In genomic region chr4:132078296-132078714, GRCm38 (mm10) we compare ENCODE assay signal across 10 mouse cellular contexts. TPM values are rescaled to one million over a fixed set of nuclear protein-coding genes. Genes with fewer than 3 reads are reported as not detected.
DNase-seq lines count a peak whose midpoint lies in the region; ATAC-seq and TF ChIP-seq lines count a peak whose summit lies in the region.
"Had no signal": no experiment of that assay in that cellular context is flagged by ENCODE, and none has a peak within 500 bp of the region (broad histone marks: within the 10 kb centered on the region; RNA-seq: fewer than 3 reads in every experiment).

No protein-coding gene starts in this region.

- 0 out of 2 replicates have a peak overlapping the region, but pooled peaks have one; percentile 7 for H3K4me2 ChIP-seq in heart, embryonic 12.5 days
- no peak overlapping the region for H3K4me2 ChIP-seq in midbrain, postnatal 0 days (ENCODE audit: low read depth, low read length, poor library complexity, severe bottlenecking)
- no peak overlapping the region for H3K4me2 ChIP-seq in intestine, postnatal 0 days (replicated peaks; ENCODE audit: low read depth)
- H3K4me2 ChIP-seq in intestine, embryonic 16.5 days (ENCODE audit: low read depth, low read length): no peak overlapping the region
- H3K4me2 ChIP-seq: midbrain, embryonic 11.5 days had no signal

- WGBS in bone marrow, adult 2 months: 14% methylated on average over 7 of the region's 7 CpGs
- WGBS in heart, embryonic 12.5 days: 48% methylated on average over 7 of the region's 7 CpGs
- 57% methylated on average over 7 of the region's 7 CpGs for WGBS in midbrain, postnatal 0 days
- WGBS in intestine, postnatal 0 days: 61% methylated on average over 7 of the region's 7 CpGs
- 62% methylated on average over 7 of the region's 7 CpGs for WGBS in intestine, embryonic 16.5 days

- H3K9ac ChIP-seq in heart, embryonic 12.5 days: no peak overlapping the region
- H3K9ac ChIP-seq in midbrain, postnatal 0 days (replicated peaks; ENCODE audit: low read length, poor library complexity, severe bottlenecking): no peak overlapping the region
- H3K9ac ChIP-seq in intestine, postnatal 0 days (ENCODE audit: low read depth, low read length): no peak overlapping the region
- H3K9ac ChIP-seq in intestine, embryonic 16.5 days (ENCODE audit: low read depth, low read length): no peak overlapping the region

- H3K4me3 ChIP-seq in bone marrow, adult 2 months (replicated peaks; ENCODE audit: control insufficient read depth, low read depth, low read length): no peak overlapping the region
- H3K4me3 ChIP-seq in heart, embryonic 12.5 days: no peak overlapping the region
- H3K4me3 ChIP-seq in midbrain, postnatal 0 days (ENCODE audit: low read depth, low read length): no peak overlapping the region
- no peak overlapping the region for H3K4me3 ChIP-seq in intestine, postnatal 0 days (ENCODE audit: low read depth, low read length)
- H3K4me3 ChIP-seq in intestine, embryonic 16.5 days (ENCODE audit: low read length): no peak overlapping the region

- H3K36me3 ChIP-seq in heart, embryonic 12.5 days: no peaks in the 10 kb centered on the region
- H3K36me3 ChIP-seq in midbrain, postnatal 0 days (ENCODE audit: insufficient read depth, low read length): no peaks in the 10 kb centered on the region
- H3K36me3 ChIP-seq in intestine, postnatal 0 days (ENCODE audit: control insufficient read depth, insufficient read depth): no peaks in the 10 kb centered on the region
- H3K36me3 ChIP-seq in intestine, embryonic 16.5 days (ENCODE audit: control insufficient read depth, insufficient read depth, low read length): no peaks in the 10 kb centered on the region

- ATAC-seq in heart, embryonic 12.5 days (ENCODE audit: insufficient number of reproducible peaks, low FRiP score): no peak
- no peak for ATAC-seq in midbrain, postnatal 0 days (ENCODE audit: low FRiP score)
- ATAC-seq in intestine, postnatal 0 days: no peak
- no peak for ATAC-seq in intestine, embryonic 16.5 days

- peak overlapping the region; percentile 75 for H3K27ac ChIP-seq in bone marrow, adult 2 months (ENCODE audit: control insufficient read depth, insufficient read depth, low read depth, low read length, poor library complexity)
- peak overlapping the region; percentile 95 for H3K27ac ChIP-seq in heart, embryonic 12.5 days (ENCODE audit: poor library complexity, severe bottlenecking)
- no peak overlapping the region for H3K27ac ChIP-seq in midbrain, postnatal 0 days (ENCODE audit: low read depth, low read length)
- H3K27ac ChIP-seq in intestine, postnatal 0 days (ENCODE audit: low read depth, low read length): no peak overlapping the region
- H3K27ac ChIP-seq in intestine, embryonic 16.5 days (ENCODE audit: low read length): no peak overlapping the region

- no peak for TF ChIP-seq POLR2A in bone marrow, adult 2 months (IDR thresholded peaks at IDR 0.05; ENCODE audit: borderline replicate concordance, control insufficient read depth, low read depth, low read length)

- peaks cover 2% of the 10 kb centered on the region; the same call in 1 of the 2 replicates for H3K4me1 ChIP-seq in bone marrow, adult 2 months (ENCODE audit: control insufficient read depth, insufficient read depth, low read length)
- H3K4me1 ChIP-seq in heart, embryonic 12.5 days (replicated peaks): peaks cover 46% of the 10 kb centered on the region
- H3K4me1 ChIP-seq in midbrain, postnatal 0 days (ENCODE audit: insufficient read depth, low read length): 0 out of 2 replicates have a peak, but pooled peaks cover 2% of the 10 kb centered on the region
- H3K4me1 ChIP-seq in intestine, postnatal 0 days (replicated peaks; ENCODE audit: control insufficient read depth, insufficient read depth, low read length): 0 out of 2 replicates have a peak, but pooled peaks cover 4% of the 10 kb centered on the region
- H3K4me1 ChIP-seq in intestine, embryonic 16.5 days (ENCODE audit: control insufficient read depth, insufficient read depth, low read length): peaks cover 15% of the 10 kb centered on the region; the same call in 1 of the 2 replicates

- H3K9me3 ChIP-seq in heart, embryonic 12.5 days (replicated peaks): no peaks in the 10 kb centered on the region
- H3K9me3 ChIP-seq in midbrain, postnatal 0 days (ENCODE audit: low read length): no peaks in the 10 kb centered on the region
- no peaks in the 10 kb centered on the region for H3K9me3 ChIP-seq in intestine, postnatal 0 days (ENCODE audit: control insufficient read depth)
- no peaks in the 10 kb centered on the region for H3K9me3 ChIP-seq in intestine, embryonic 16.5 days (ENCODE audit: control insufficient read depth, low read length)

- H3K27me3 ChIP-seq in heart, embryonic 12.5 days (replicated peaks): no peaks in the 10 kb centered on the region
- H3K27me3 ChIP-seq in midbrain, postnatal 0 days (ENCODE audit: insufficient read depth, low read length): no peaks in the 10 kb centered on the region
- no peaks in the 10 kb centered on the region for H3K27me3 ChIP-seq in intestine, postnatal 0 days (replicated peaks; ENCODE audit: control insufficient read depth, insufficient read depth, low read length)
- H3K27me3 ChIP-seq in intestine, embryonic 16.5 days (replicated peaks; ENCODE audit: control insufficient read depth, insufficient read depth, low read length): no peaks in the 10 kb centered on the region

- TF ChIP-seq CTCF in bone marrow, adult 2 months (IDR thresholded peaks at IDR 0.05; ENCODE audit: control insufficient read depth, insufficient read depth, low read length): no peak
- no peak for TF ChIP-seq CTCF in midbrain, postnatal 0 days (IDR thresholded peaks at IDR 0.05)
- TF ChIP-seq CTCF in intestine, postnatal 0 days (IDR thresholded peaks at IDR 0.05; ENCODE audit: low read depth): no peak

- DNase-seq in heart, adult 11 months: peak; percentile 97
- no peak for DNase-seq in heart, postnatal 4 days
- DNase-seq in lung, postnatal 14 days: peak; percentile 26
- DNase-seq in midbrain, postnatal 0 days (ENCODE audit: low spot score): no peak

RNA-seq across cellular contexts. Expression of gene Epb41, which starts 3.2 kb away (rescaled TPM):
- 100 to 1,000 TPM in 1 of 2 experiments, 10 to 100 TPM in 1; 88.1 to 142 TPM for total RNA-seq in heart, postnatal 4 days (2021)
- 298 and 306 TPM in 2 replicates for polyA plus RNA-seq in bone marrow, adult 2 months (2011; ENCODE audit: insufficient read depth, insufficient read length, low replicate concordance, missing spikeins)
- 97.6 and 102 TPM in 2 replicates for polyA plus RNA-seq in heart, embryonic 12.5 days (2016; fragmentation: Nextera tagmentation; extraction: Ambion mirVana)
- total RNA-seq in midbrain, postnatal 0 days (2014; rRNA removed): 70.4 and 77.1 TPM in 2 replicates
- 29.4 and 29.9 TPM in 2 replicates for polyA plus RNA-seq in midbrain, postnatal 0 days (2015; fragmentation: Nextera tagmentation; extraction: Ambion mirVana)
- 22.2 TPM in 2 replicates for polyA plus RNA-seq in intestine, postnatal 0 days (2015; fragmentation: Nextera tagmentation; extraction: Ambion mirVana)
- 41.5 and 46.8 TPM in 2 replicates for polyA plus RNA-seq in intestine, embryonic 16.5 days (2015; fragmentation: Nextera tagmentation; extraction: Ambion mirVana)

RNA-seq across cellular contexts. Expression of gene Gm10300, which starts 3.8 kb away (rescaled TPM):
- under 1 TPM; 0.11 to 0.12 TPM for total RNA-seq in heart, postnatal 4 days (2021)
- polyA plus RNA-seq in bone marrow, adult 2 months (2011; ENCODE audit: insufficient read depth, insufficient read length, low replicate concordance, missing spikeins): 0.65 and 0.70 TPM in 2 replicates
- 0.15 and 0.28 TPM in 2 replicates for polyA plus RNA-seq in heart, embryonic 12.5 days (2016; fragmentation: Nextera tagmentation; extraction: Ambion mirVana)
- total RNA-seq in midbrain, postnatal 0 days (2014; rRNA removed): 0.05 TPM in 1 of 2 replicates, not detected in the other
- polyA plus RNA-seq in midbrain, postnatal 0 days (2015; fragmentation: Nextera tagmentation; extraction: Ambion mirVana): 0.06 TPM in 1 of 2 replicates, not detected in the other
- polyA plus RNA-seq in intestine, postnatal 0 days (2015; fragmentation: Nextera tagmentation; extraction: Ambion mirVana): 0.08 and 0.09 TPM in 2 replicates
- not detected in 2 replicates for polyA plus RNA-seq in intestine, embryonic 16.5 days (2015; fragmentation: Nextera tagmentation; extraction: Ambion mirVana)
- polyA plus RNA-seq: brain, embryonic 14.5 days; midbrain, embryonic 11.5 days had no signal

Comparison
In these comparisons a context has a peak if more than half of its experiments do, and no peak if none do; other contexts are left out.
1. DNase-seq: peak in heart, adult 11 months (single experiment) and lung, postnatal 14 days (single experiment); none in heart, postnatal 4 days (single experiment) and midbrain, postnatal 0 days (single experiment).
2. H3K27ac ChIP-seq: peak in bone marrow, adult 2 months (single experiment) and heart, embryonic 12.5 days (single experiment); none in midbrain, postnatal 0 days (single experiment), intestine, postnatal 0 days (single experiment) and intestine, embryonic 16.5 days (single experiment).